Mouse (Mus musculus): ENCODE results near the gene Tlr4.

Gene Tlr4

DNA sequence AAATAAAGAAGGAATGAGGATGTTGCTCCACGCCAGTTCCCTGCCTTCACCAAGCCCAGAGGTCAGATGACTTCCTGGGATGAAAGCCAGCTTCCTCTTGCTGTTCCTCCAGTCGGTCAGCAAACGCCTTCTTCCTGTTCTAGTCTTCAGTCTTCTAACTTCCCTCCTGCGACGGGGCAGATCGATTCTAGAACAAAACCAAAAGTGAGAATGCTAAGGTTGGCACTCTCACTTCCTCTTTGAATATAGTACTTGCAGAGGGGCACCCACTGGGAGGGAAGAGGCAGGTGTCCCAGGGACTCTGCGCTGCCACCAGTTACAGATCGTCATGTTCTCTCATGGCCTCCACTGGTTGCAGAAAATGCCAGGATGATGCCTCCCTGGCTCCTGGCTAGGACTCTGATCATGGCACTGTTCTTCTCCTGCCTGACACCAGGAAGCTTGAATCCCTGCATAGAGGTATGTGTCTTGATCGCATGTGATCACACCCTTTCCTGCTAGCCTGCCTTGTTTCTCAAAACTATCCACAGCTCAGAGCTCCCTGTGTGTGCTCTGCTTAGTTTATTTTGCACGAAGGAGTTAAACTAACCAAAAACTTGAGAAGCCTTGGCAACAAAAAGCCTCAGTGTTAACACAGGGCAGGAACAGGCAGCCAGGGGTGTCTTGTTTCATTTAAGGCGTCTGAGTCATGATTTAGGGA is at the start of gene Tlr4:
TSS of gene Tlr4 (plus strand) at position 122 of the 700 bp plus-strand sequence.
- DNase-seq (ENCODE audit: low read depth) = peak; percentile 37

DNA sequence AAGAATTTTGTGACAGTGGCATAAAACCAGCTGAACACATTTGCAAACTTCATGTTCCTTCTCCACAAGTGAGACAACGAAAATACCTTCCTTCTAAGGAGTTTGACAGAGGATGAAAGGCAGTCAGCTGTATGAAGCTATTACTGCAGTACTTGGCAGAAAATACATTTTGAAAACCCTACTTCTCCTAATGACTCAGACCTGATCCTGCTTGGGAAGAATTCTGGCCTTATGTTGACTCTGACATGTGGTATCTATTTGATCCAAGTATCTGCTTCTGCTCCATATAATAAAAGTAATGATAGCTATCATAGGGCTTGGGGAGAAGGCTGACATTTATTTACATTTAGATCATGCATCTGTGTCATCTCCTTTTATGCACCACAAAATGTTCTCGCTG is 33.1 kb upstream of the Tlr4 start:
- DNase-seq (ENCODE audit: low read depth) = no peak

DNA sequence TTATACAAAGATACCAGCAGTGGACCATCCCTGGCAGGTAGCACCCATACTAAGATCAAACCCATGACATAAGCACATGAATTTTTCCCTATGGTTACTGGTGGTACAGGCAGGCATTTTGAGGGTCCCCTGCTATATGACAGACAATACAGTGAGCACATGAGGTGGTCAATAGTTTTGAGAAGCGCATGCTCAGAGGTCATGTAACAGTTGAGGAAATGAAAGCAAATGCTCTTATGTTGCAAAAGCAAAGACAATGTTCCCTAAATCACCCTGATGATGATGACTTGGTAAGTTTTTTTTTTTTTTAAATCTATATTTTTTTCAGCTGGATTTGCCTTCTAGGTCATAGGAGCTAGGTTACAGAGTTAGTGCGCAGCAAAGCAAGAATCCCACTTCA is 30.7 kb upstream of the Tlr4 start:
- DNase-seq (ENCODE audit: low read depth) = no peak

DNA sequence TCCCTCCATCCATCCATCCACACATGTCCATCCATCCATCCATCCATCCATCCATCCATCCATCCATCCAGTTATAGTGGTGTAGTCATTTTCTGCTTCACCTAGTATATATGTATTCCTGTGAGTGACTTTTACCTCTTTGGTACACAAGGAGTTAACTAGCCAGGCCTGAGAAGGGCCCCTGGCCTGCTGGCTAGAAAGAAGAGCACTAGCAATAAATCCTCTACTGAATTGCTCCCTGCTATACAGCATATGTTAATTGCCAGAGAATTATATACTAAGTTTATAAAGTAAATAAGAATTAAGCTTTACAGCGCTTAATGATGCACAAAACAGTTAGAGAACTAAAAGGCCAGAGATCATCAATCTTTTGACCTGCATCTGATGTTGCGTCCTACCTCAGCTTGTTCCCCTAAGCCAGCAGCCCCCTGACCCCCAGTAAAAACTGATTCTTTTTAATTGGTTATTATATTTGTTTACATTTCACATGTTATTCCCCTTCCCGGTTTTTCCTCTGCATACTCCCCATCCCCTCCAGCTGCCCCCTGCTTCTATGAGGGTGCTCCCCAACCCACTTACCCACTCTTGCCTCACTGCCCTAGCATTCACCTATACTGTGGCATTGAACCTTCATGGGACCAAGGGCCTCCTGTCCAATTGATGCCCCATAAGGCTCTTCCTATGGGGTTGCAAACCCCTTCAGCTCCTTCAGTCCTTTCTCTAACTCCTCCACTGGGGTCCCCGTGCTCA is 22.7 kb upstream of the Tlr4 start:
- no peak for DNase-seq (ENCODE audit: low read depth)

DNA sequence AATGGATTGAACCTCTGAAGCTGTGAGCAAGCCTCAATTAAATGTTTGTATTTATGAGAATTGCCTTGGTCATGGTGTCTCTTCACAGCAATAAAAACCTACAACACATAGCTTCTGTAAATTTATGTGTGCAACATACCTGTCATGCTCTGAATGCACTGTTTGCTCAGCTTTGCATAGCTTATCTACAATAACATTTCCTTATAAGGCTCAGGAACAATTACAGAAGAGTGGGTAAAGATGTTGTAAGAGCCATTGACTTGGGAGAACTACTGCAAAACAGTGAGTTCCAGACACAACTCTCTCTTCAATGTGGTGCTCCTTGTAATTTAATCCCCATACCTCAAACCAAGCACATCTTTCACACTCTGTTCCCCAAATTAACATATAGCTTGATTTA is 21.6 kb upstream of the Tlr4 start:
- no peak for DNase-seq (ENCODE audit: low read depth)

DNA sequence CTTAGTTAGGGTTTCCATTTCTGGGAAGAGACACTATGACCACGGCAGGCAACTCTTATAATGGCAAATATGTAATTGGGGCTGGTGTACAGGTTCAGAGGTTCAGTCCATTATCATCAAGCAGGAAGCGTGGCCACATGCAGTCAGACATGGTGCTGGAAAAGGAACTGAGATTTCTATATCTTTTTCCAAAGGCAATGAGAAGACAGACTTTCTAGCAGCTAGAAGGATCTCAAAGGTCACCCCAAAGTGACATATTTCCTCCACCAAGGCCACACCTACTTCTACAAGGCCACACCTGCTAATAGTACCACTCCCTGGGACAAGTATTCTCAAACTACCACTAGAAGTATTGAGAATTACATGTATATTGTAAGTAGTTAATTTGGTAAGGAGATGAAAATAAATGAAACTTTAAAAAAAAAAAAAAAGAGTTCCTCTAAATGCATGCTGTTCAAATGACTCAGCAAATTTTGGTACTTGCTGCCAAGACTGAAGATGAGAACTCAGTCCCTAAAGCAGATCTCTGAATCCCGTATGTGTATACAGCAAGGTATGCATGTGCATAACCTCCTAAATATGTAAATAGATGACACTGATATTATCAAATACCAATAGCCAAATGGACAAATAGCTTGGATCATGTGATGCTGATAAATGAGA is 10.9 kb upstream of the Tlr4 start:
- no peak for DNase-seq (ENCODE audit: low read depth)

DNA sequence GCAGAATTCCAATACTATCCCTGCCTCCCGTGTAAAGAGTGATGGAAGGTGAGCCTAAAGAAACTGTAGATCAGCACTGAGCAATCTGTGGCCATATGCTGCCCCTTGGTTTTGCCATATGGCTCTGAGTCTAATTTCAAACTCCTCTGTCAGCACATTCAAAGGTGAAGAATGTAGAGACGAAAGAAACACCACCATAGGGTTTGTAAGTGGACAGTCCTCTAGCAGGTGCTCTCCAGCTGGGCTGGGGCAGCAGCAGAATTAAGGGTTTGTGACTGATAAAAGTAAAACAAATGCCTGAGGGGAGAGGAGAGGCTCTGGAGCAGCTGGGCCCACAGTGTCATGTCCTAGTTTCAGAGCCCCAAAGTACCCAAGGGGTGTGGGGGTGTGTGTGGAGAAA is 6.2 kb upstream of the Tlr4 start:
- DNase-seq (ENCODE audit: low read depth) = no peak

DNA sequence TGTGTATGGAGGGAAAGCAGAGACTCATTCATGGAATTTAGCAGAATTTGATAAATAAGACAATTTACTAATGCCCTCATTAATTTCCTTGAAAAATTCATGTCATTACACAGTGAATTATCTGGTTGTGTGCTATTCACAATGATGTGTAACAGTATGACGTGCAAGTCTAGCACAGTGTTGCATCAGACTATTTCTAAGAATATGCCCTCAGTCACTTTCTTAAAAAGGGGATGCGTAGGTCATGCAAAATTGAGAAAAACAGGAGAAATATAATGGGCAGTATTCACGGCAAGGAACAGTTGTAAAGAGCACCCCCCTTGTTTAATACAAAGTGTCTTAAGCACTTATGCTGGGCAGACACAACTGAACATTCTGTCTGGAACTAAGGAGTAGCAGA is 5.6 kb upstream of the Tlr4 start:
- DNase-seq (ENCODE audit: low read depth) = no peak

DNA sequence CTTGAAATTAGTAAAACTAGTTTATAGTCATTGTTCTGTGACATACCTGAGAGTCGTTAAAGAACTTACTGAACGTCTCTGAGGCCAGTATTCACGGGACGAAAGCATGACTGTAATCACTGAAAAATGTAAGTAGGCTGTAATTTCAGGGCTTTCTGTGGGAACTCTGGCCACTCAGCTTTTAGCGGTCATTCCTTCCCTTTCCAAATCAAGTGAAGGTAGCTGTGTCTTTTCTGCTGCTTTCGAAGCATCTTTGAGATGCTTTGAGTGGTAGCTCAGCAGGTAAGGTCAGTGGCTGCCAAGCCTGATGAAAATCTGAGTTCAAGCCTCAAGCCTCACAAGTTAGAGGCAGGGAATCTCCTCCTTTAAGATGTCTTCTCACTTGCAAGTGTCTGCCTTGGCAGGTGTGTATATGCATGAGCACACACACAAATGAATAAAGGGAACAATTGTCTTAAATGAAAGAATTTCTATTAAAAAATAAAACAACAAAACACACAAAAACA is 832 bp downstream of the Tlr4 start:
- DNase-seq (ENCODE audit: low read depth) = no peak

DNA sequence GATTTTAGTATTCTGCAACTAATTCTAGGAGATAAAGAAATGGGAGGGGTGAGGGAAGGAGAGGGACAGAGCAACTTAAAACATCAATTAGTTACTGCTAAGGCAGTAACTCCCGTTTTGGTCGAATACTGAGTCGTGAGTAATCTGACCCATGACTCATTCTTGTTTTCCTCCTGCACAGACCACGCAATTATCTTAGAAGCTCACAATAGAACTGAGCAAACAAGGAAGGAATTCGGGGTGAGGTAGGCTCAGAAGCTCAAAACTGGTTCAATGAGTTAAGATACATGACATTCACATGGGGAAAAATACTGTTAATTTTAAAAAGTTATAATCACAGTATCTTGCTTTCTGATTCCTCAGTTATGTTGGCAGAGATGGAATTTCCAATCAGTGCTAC is 1.3 kb downstream of the Tlr4 start:
- no peak for DNase-seq (ENCODE audit: low read depth)

DNA sequence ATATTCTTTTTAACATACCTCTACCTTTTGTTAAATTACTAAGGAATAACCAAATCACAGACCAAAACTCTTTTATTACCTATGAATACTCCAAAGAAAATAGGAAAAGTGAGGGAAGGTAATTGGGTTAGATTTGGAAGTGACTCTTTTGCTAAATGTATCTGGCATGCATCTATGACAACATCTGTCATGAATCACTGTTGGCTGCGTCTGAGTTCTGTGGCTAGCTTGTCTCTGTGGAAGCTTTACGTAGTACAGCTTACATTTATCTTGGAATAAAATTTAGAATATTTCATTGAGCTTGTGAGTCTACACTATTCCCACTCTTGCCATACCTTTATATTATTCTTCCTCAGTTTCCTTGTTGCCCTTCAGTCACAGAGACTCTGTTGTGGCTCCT is 10.7 kb downstream of the Tlr4 start:
- no peak for DNase-seq (ENCODE audit: low read depth)

DNA sequence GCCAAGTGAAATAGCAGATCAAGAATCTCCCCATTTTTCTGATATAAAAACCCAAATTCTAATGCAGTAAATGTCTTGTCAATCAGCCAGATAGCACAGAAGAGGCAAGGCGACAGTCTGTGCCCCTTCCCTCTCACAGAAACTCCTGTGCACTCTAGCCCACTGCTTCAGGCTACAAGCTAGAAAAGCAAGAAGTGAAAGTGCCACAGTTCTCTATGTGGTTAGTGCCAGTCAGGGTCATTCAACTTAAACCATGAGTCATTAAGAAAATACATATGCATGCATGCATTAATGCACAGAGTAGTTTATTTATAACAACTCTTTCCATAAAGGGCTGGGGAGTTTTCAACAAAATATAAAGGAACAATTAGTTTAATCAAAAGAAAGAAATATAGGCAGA is 15.9 kb downstream of the Tlr4 start:
- no peak for DNase-seq (ENCODE audit: low read depth)

DNA sequence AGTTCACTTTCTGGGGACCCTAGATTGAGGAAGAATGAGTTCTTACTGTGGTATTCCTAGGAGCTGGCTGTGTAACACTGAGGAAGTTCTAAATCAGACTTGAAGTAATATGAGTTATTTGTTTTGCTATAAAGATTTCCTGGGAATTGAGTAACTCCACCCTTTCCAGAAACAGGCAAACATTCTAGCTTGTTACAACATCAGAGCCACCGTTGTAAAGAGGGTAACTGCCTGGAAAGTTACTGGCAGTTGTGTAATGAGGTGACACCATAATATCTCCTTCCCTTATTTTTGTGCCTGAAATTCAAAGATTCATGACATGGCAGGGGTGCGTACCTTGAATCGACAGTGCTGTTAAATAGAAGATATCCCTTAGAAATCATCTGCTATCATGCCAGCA is 24.6 kb downstream of the Tlr4 start:
- DNase-seq (ENCODE audit: low read depth) = no peak

DNA sequence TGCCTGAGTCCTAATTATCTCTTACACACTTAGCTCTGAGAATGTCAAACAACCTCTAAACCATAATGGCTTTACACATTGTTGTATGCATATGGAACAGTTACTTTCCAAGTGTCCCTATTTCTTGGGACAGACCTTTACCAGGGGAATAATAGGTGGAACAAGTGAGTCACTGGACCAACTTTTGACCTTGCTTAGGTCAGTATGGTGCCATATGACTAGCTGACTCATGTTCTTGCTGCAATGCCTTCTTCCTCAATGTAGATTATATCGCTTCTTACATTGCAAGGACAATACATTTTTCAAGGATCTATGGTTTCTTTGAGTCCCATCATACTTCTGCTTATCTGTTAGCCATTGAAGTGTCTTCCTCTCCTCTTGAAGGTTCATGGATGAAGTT is 29.6 kb downstream of the Tlr4 start:
- DNase-seq (ENCODE audit: low read depth) = no peak

DNA sequence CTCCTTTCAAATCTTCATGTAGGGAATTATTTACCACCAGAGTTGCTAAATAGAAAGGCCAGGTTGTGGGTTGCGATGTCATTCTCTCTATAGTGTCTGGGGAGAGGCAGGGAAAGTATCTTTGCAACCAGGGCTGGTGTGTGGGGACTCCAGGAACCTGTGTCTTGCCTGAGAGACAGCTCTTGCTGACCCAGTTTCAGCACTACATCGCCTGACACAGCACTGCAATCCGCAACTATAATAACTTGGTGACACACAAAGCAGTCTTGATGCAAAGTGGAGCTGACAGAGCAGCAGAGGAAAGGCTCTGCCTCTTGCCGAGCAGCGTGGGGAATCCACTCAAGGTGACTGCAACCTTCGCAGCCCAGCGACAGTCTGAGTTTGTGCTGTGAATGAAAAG is 42.5 kb downstream of the Tlr4 start:
- DNase-seq (ENCODE audit: low read depth) = no peak

DNA sequence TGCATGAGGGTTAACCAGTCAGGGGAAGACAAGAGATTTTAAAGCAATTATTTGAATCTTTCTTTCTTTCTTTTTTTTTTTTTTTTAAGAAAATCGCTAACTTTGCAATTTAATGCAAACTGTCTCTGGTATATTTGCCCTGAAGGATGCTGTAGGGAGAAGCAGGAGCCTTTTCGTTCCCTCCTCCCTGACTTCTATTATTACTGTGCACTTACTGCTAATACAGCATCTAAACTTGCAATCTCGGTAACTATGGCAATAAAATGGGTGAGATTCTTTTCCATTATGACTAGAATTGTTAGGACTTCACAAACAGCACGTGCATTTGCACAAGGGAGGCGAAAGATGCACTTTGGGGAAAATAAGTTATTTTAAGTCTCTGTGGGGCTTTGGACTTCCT is 44.6 kb downstream of the Tlr4 start:
- no peak for DNase-seq (ENCODE audit: low read depth)

DNA sequence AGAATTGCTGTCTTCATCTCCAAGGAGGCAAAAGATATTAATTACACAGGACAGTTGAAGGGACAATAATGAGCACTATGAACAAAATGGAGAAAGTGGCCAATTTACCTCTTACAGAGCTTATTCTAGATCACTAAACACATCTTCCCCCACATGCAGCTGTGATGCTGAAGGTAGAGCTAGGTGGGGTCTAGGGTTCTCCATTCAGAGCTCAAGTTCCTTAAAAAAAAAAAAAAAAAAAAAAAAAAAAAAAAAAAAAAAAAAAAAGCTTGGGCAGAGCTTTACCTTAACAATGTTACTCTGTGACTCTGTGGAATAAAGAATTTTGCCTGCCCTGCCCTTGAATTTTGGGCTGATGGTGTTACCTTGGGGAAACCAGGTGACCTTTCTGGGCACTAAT is 46.0 kb downstream of the Tlr4 start:
- no peak for DNase-seq (ENCODE audit: low read depth)

DNA sequence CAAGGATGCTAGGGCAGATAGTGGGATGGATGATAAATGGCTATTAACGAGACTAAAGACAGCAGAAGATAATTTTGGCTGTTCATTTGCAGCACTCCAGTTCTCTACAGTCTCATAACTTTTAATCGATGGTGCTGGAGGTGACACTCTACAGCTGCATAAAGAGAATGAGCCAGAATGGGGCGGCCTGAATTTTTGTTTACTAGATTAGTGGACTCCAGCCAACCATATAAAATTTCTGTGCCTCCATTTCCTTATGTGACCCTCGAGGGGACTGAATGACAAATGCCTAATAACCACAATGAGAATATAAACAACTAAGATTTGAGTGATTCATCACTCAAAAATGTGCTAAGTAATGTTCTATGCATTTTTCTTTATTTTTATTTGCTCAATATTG is 48.4 kb downstream of the Tlr4 start:
- no peak for DNase-seq (ENCODE audit: low read depth)

DNA sequence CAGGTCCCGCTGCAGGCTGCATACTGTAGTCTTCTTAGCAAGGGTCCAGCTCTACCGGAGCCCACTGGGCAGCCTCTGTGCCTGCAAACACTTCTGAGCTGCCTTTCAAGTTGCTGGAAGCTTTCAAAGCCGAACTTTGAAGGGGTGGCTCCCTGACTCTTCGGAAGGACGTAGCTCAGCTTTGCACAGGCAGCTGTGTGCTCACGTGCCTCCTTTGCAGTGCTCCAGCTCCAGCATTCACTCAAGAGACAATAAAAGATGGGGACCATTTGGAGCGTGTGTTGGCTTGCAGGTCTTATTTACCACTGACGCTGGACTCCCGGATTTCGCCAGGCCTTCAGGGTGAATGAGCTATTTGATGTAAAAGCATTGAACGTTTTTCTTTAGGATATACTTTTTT is 50.2 kb downstream of the Tlr4 start:
- DNase-seq (ENCODE audit: low read depth) = no peak

DNA sequence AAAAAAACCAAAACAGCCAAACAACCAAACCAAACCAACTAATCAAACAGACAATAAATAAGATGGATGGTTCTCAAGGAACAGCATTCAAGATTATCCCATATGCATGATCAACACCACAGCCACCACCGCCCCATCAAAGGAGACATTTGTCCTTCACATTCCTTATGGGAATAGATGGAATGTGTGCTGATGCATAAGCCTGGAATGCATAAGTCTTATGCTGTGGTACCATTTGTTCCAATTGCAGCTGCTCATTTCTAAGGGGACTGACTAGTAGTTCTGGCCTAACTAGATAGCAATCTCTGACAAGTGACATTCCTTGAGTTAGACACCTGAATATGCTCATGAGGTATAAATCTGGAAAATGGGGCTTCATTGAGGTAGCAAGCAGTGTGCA is 54.1 kb downstream of the Tlr4 start:
- no peak for DNase-seq (ENCODE audit: low read depth)

DNA sequence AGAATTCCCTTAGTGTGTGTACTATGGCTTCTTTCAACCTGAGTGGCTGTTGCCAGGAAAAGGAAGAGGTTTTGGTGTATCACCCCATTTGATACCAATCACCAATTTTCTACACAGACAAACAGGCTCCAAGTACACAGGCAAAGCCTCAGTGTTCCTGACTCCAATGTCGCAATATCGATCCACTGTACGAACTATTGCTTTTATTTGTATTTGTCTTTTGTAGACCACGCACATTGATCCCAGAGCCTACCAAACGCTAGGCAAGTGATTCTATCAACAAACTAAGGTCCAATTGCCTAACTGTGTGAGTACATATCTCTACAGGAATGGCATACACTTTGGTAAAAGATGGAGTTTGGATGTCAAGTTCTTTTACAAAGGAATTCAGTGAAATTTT is 55.9 kb downstream of the Tlr4 start:
- no peak for DNase-seq (ENCODE audit: low read depth)

DNA sequence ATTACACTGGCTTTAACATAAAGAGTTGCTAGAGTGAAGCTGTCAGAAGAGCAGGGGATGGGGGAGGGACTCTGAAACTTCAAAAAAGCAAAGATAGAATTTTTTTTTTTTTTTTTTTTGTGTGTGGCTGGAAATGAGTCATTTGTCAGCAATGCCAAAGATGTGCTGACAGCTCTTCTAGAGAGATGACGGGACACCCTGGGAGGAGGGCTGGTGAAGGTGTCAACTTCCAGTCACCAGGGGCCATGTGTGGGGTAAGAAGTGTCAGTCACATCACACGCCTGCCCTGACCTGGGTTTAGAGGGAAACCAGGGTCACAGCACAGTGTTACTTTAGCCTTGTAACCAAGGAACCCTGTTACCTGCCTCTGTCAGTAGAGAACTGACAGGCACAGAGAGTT is 67.2 kb downstream of the Tlr4 start:
- DNase-seq (ENCODE audit: low read depth) = no peak

DNA sequence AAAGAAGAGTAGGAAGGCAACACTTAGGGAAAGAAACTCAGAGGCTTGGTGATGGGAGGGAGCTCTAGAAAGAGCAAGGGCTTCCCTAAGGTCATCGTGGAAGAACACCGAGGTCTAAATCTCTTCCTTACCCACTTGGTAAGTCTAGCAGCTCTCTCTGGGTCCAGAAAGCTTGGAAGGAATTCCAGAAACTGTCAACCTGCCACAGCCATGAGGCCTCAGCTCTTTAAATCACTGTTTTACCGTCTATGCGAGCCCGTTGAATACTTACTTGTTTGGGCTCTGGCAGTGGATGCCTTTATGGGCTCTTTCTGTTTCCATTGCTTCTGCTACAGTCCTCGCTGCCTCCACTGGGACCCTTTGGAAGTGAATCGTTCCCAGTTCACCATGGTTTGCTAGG is 67.6 kb downstream of the Tlr4 start:
- DNase-seq (ENCODE audit: low read depth) = no peak
